Mouse (Mus musculus): ENCODE results near the gene Sclt1. TPM values are rescaled to one million over a fixed set of nuclear protein-coding genes. Genes with fewer than 3 reads are reported as not detected.
A peak's percentile ranks its signal among the peaks of the same experiment; 100 is the strongest.

Sclt1 gene
- polyA plus RNA-seq, 1 experiment = 3.8 TPM

DNA sequence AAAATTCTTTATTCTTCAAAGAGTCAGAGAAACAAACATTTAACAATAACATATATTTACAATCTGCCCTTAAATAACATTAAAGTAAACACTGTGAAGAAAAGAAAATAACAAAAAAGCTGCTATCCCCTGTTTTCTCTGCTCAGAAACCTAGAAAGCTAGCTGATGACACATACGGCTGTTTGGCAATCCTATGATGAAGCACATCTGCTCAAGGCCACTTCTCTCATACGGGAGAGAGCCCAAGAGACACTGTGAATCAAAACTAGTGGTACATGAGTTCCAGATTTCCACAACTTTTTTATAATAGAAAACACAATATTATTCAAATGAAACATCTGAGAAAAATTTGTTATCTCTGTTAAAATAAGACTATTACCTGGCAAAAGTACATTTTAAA, 55.9 kb downstream of the Sclt1 start:
- Histone ChIP-seq H3K36me3 (ENCODE audit: control insufficient read depth, insufficient read depth, low read length) (no peaks in the 10 kb centered on the region), H3K27ac (ENCODE audit: insufficient read depth, low read depth, low read length) (no peak overlapping the region), H3K4me1 (ENCODE audit: control insufficient read depth, insufficient read depth, low read length) (no peaks in the 10 kb centered on the region), H3K27me3 (replicated peaks; ENCODE audit: control insufficient read depth, insufficient read depth, low read length) (no peaks in the 10 kb centered on the region), H3K4me3 (ENCODE audit: insufficient read depth, low read depth, low read length) (no peak overlapping the region)
- WGBS = 80% methylated on average over 2 of the region's 2 CpGs
- no peak for DNase-seq
- TF ChIP-seq POLR2A (IDR thresholded peaks at IDR 0.05; ENCODE audit: low read depth, low read length) (no peak), CTCF (conservative IDR thresholded peaks at IDR 0.05; ENCODE audit: insufficient read depth, insufficient read length, low read depth, low read length) (no peak)

DNA sequence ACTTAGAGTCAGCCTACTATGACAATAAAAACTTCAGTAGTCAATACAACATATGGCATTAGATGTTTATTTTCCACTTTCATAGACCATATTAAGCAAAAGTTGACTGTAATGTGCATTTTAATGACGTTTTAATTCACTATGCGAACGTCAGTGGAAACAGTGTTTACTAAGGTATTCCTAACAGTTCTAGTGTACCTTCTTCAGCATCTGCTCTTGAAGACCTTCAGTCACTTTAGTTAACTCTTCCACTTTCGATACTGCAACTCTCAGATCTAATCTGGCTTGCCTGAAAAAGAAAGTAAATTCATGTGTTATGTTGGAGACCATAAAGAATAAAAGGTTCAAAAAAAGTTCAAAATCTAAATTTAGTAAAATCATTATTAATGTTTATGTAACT, 60.2 kb downstream of the Sclt1 start:
- H3K4me1 ChIP-seq (ENCODE audit: control insufficient read depth, insufficient read depth, low read length) = no peaks in the 10 kb centered on the region
- H3K36me3 ChIP-seq (ENCODE audit: control insufficient read depth, insufficient read depth, low read length) = no peaks in the 10 kb centered on the region
- DNase-seq = no peak
- H3K27ac ChIP-seq (ENCODE audit: insufficient read depth, low read depth, low read length) = no peak overlapping the region
- H3K27me3 ChIP-seq (replicated peaks; ENCODE audit: control insufficient read depth, insufficient read depth, low read length) = no peaks in the 10 kb centered on the region
- TF ChIP-seq CTCF (conservative IDR thresholded peaks at IDR 0.05; ENCODE audit: insufficient read depth, insufficient read length, low read depth, low read length) = no peak
- 88% methylated on average over 4 of the region's 4 CpGs for WGBS
- no peak overlapping the region for H3K4me3 ChIP-seq (ENCODE audit: insufficient read depth, low read depth, low read length)

DNA sequence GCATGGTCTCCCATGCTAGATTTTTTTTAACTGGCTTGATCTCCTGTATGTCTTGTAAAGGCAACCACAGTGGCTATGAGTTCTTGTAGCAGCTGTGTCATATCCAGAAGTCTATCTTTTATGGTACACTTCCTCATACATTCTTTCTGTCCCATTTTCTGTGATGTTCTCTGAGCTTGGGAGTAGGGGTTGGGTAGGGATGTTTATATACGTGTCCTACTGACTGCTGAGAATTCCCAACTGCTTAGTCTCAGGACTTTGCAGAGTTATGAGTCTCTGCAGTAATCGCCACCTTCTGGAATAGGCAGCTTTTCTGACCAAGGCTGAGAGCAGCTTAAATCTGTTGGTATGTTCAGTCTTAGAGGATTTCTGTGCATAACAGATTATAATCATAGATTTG, 65.7 kb downstream of the Sclt1 start:
- 78% methylated on average over 2 of the region's 2 CpGs for WGBS
- Histone ChIP-seq H3K4me3 (ENCODE audit: insufficient read depth, low read depth, low read length) (no peak overlapping the region), H3K27me3 (replicated peaks; ENCODE audit: control insufficient read depth, insufficient read depth, low read length) (no peaks in the 10 kb centered on the region), H3K4me1 (ENCODE audit: control insufficient read depth, insufficient read depth, low read length) (no peaks in the 10 kb centered on the region), H3K36me3 (ENCODE audit: control insufficient read depth, insufficient read depth, low read length) (no peaks in the 10 kb centered on the region), H3K27ac (ENCODE audit: insufficient read depth, low read depth, low read length) (no peak overlapping the region)
- no peak for DNase-seq
- TF ChIP-seq POLR2A (IDR thresholded peaks at IDR 0.05; ENCODE audit: low read depth, low read length) = no peak

DNA sequence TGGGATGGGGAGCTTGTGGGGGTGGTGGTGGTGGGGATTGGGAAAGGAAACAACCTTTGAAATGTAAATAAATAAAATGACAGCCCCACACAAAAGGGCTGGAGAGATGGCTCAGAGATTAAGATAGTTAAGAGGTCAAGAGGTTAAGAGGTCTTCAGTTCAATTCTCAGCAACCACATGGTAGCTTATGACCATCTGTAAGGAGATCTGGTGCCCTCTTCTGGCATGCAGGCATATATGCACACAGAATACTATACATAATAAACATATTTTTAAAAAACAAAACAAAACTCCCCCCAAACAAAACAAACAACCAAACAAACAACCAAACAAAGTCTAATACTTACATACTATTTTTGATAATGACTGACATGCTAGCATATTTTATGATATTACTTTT, 67.5 kb downstream of the Sclt1 start:
- no peaks in the 10 kb centered on the region for H3K36me3 ChIP-seq (ENCODE audit: control insufficient read depth, insufficient read depth, low read length)
- H3K4me3 ChIP-seq (ENCODE audit: insufficient read depth, low read depth, low read length) = no peak overlapping the region
- no peak for TF ChIP-seq CTCF (conservative IDR thresholded peaks at IDR 0.05; ENCODE audit: insufficient read depth, insufficient read length, low read depth, low read length)
- no peak for TF ChIP-seq POLR2A (IDR thresholded peaks at IDR 0.05; ENCODE audit: low read depth, low read length)
- no peaks in the 10 kb centered on the region for H3K4me1 ChIP-seq (ENCODE audit: control insufficient read depth, insufficient read depth, low read length)
- H3K27ac ChIP-seq (ENCODE audit: insufficient read depth, low read depth, low read length) = no peak overlapping the region
- DNase-seq = no peak
- no peaks in the 10 kb centered on the region for H3K27me3 ChIP-seq (replicated peaks; ENCODE audit: control insufficient read depth, insufficient read depth, low read length)

DNA sequence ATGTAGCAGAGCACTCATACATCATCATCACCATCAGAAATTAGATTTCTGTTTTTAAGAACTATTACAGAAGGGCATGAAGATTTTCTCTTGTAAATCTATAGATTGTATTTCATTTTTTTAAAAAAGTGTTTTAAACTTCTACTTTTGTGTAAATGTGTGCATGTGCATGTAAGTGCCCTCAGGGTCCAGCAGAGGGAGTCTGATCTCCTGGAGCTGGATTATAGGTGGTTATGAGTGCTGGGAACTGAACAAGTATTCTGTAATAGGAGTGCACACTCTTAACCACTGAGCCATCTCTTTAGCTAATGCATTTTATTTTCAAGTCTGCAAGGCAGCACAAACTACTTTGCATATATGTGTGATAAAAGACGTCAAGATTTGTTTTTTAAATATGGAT, 86.7 kb downstream of the Sclt1 start:
- Histone ChIP-seq H3K27me3 (replicated peaks; ENCODE audit: control insufficient read depth, insufficient read depth, low read length) (no peaks in the 10 kb centered on the region), H3K4me1 (ENCODE audit: control insufficient read depth, insufficient read depth, low read length) (no peaks in the 10 kb centered on the region), H3K27ac (ENCODE audit: insufficient read depth, low read depth, low read length) (no peak overlapping the region), H3K4me3 (ENCODE audit: insufficient read depth, low read depth, low read length) (no peak overlapping the region), H3K36me3 (ENCODE audit: control insufficient read depth, insufficient read depth, low read length) (peaks cover 2% of the 10 kb centered on the region; the same call in 1 of the 2 replicates)
- TF ChIP-seq CTCF (conservative IDR thresholded peaks at IDR 0.05; ENCODE audit: insufficient read depth, insufficient read length, low read depth, low read length) (no peak), POLR2A (IDR thresholded peaks at IDR 0.05; ENCODE audit: low read depth, low read length) (no peak)
- WGBS = 97% methylated on average over 1 of the region's 1 CpGs
- DNase-seq = no peak

DNA sequence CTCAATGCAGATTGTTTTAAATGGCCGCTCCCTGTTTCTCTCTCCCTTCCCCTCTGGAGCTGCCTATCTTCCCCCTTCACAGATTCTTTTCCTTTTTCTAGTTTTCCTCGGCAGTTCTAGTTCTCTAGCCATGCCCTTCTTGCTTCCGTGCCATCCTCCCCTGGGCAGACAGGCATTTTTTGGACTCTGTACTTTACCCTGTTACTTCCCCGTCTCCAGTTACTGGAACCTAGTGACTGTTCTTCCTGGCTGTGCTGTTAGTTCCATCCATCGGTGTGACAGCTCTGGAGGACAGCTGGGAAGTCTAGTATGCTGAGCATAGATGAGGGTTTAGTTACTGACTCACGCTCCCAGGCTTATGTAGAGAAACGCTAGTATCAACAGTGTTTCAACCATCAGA, 121.3 kb downstream of the Sclt1 start:
- Histone ChIP-seq H3K4me3 (ENCODE audit: insufficient read depth, low read depth, low read length) (no peak overlapping the region), H3K27ac (ENCODE audit: insufficient read depth, low read depth, low read length) (no peak overlapping the region), H3K36me3 (ENCODE audit: control insufficient read depth, insufficient read depth, low read length) (no peaks in the 10 kb centered on the region; the same call in 1 of the 2 replicates), H3K4me1 (ENCODE audit: control insufficient read depth, insufficient read depth, low read length) (no peaks in the 10 kb centered on the region; the same call in 1 of the 2 replicates), H3K27me3 (replicated peaks; ENCODE audit: control insufficient read depth, insufficient read depth, low read length) (no peaks in the 10 kb centered on the region)
- WGBS = 67% methylated on average over 7 of the region's 7 CpGs
- TF ChIP-seq POLR2A (IDR thresholded peaks at IDR 0.05; ENCODE audit: low read depth, low read length) = no peak
- no peak for TF ChIP-seq CTCF (conservative IDR thresholded peaks at IDR 0.05; ENCODE audit: insufficient read depth, insufficient read length, low read depth, low read length)
- DNase-seq = peak; percentile 79

DNA sequence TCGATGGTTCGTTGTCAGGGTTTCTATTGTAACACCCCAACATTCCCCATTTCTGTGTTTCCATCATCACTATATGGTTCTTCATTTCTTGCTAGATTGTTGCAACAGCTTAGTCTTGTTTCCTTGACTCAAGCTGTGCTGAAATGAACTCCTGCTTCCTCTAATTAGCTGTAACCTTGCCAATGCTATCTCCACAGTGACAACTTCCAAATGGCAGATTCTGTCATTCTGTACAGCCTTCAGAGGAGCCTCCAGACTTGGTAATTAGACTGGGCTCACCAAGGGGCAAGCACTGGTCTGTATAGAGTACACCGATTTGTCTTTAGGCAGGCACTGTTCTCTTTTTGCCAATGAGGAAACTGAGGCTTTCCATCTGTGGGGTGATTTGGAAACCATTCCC, 123.8 kb downstream of the Sclt1 start:
- 85% methylated on average over 3 of the region's 3 CpGs for WGBS
- Histone ChIP-seq H3K36me3 (ENCODE audit: control insufficient read depth, insufficient read depth, low read length) (peaks cover 4% of the 10 kb centered on the region), H3K4me1 (ENCODE audit: control insufficient read depth, insufficient read depth, low read length) (no peaks in the 10 kb centered on the region; the same call in 1 of the 2 replicates), H3K4me3 (ENCODE audit: insufficient read depth, low read depth, low read length) (no peak overlapping the region), H3K27me3 (replicated peaks; ENCODE audit: control insufficient read depth, insufficient read depth, low read length) (no peaks in the 10 kb centered on the region), H3K27ac (ENCODE audit: insufficient read depth, low read depth, low read length) (no peak overlapping the region)
- peak; percentile 45 for DNase-seq
- TF ChIP-seq POLR2A (IDR thresholded peaks at IDR 0.05; ENCODE audit: low read depth, low read length) = no peak
- TF ChIP-seq CTCF (conservative IDR thresholded peaks at IDR 0.05; ENCODE audit: insufficient read depth, insufficient read length, low read depth, low read length) = no peak

DNA sequence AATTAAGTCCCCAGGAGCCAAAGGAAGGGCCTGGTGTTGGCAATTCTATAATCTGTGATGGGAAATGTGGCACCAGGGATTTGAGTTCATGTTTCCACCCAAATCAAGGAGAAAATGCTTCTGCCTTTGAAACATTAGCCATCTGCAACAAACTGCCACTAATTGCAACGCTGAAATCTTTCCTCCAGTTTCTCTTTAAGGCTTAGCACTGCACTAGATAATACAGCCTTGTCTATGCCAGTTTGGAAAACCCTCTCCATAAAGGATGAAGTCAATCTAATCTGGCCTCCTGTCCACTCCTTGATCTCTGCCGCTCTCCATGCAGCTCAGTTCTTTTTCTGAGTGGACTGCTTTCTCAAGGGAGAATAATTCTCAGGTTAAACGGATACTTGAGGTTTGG, 124.3 kb downstream of the Sclt1 start:
- H3K4me1 ChIP-seq (ENCODE audit: control insufficient read depth, insufficient read depth, low read length) = no peaks in the 10 kb centered on the region; the same call in 1 of the 2 replicates
- no peak overlapping the region; the same call in 1 of the 2 replicates for H3K27ac ChIP-seq (ENCODE audit: insufficient read depth, low read depth, low read length)
- no peak overlapping the region for H3K4me3 ChIP-seq (ENCODE audit: insufficient read depth, low read depth, low read length)
- no peaks in the 10 kb centered on the region for H3K27me3 ChIP-seq (replicated peaks; ENCODE audit: control insufficient read depth, insufficient read depth, low read length)
- H3K36me3 ChIP-seq (ENCODE audit: control insufficient read depth, insufficient read depth, low read length) = peaks cover 6% of the 10 kb centered on the region
- no peak for DNase-seq
- WGBS = 75% methylated on average over 3 of the region's 3 CpGs
- no peak for TF ChIP-seq CTCF (conservative IDR thresholded peaks at IDR 0.05; ENCODE audit: insufficient read depth, insufficient read length, low read depth, low read length)
- no peak for TF ChIP-seq POLR2A (IDR thresholded peaks at IDR 0.05; ENCODE audit: low read depth, low read length)

Data from kidney, adult 2 months (tissue).